26 mouse cellular contexts compared by ENCODE assay signal in the genomic region with DNA sequence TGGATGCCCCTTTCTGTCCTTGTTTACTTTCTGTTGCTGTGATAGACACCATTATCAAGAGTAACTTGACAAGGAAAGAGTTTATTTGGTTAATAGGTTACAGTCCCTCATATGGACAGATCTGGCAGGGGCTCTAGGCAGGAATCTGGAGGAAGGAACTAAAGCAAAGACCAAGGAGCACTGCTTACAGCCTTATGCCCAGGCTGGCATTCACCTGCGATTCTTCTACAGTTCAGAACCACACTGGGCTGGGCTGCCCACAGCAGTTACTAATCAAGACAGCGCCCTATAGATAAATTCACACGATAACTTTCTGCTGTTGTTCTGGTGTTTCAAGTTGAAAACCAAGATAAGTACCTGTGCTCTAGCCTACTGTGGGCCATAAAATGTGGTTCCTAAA.
A peak's percentile ranks its signal among the peaks of the same experiment; 100 is the strongest.
DNase-seq lines count a peak whose midpoint lies in the region; ATAC-seq and TF ChIP-seq lines count a peak whose summit lies in the region.
"Had no signal": no experiment of that assay in that cellular context is flagged by ENCODE, and none has a peak within 500 bp of the region (broad histone marks: within the 10 kb centered on the region; RNA-seq: fewer than 3 reads in every experiment).

No protein-coding gene starts in this region.

- no peak overlapping the region for H3K4me3 ChIP-seq in embryonic facial prominence, embryonic 12.5 days
- H3K4me3 ChIP-seq in embryonic facial prominence, embryonic 13.5 days, result no peak overlapping the region
- no peak overlapping the region for H3K4me3 ChIP-seq in limb, embryonic 13.5 days
- H3K4me3 ChIP-seq in liver, postnatal 0 days (ENCODE audit: low read depth, low read length), result no peak overlapping the region
- no peak overlapping the region for H3K4me3 ChIP-seq in cerebellum, adult 2 months (replicated peaks; ENCODE audit: insufficient read depth, low read depth, low read length)
- H3K4me3 ChIP-seq: erythroblast, embryonic 14.5 days; forebrain, embryonic 12.5 days; forebrain, embryonic 15.5 days; heart, embryonic 10.5 days; heart, embryonic 13.5 days; hindbrain, embryonic 10.5 days; hindbrain, embryonic 13.5 days; intestine, embryonic 15.5 days had no signal

- WGBS in embryonic facial prominence, embryonic 12.5 days, result 87% methylated on average over 3 of the region's 3 CpGs
- 78% methylated on average over 3 of the region's 3 CpGs for WGBS in embryonic facial prominence, embryonic 13.5 days
- WGBS in limb, embryonic 13.5 days, result 77% methylated on average over 3 of the region's 3 CpGs
- 71% methylated on average over 3 of the region's 3 CpGs for WGBS in liver, postnatal 0 days (ENCODE audit: insufficient replicate concordance)
- WGBS in cerebellum, adult 2 months, result 94% methylated on average over 3 of the region's 3 CpGs

- TF ChIP-seq POLR2A in cerebellum, adult 2 months (IDR thresholded peaks at IDR 0.05; ENCODE audit: borderline replicate concordance, insufficient read depth, low read length), result no peak

- H3K4me1 ChIP-seq in embryonic facial prominence, embryonic 12.5 days, result no peaks in the 10 kb centered on the region
- peaks cover 9% of the 10 kb centered on the region for H3K4me1 ChIP-seq in embryonic facial prominence, embryonic 13.5 days
- peaks cover 6% of the 10 kb centered on the region; the same call in 1 of the 2 replicates for H3K4me1 ChIP-seq in limb, embryonic 13.5 days
- H3K4me1 ChIP-seq in liver, postnatal 0 days (ENCODE audit: insufficient read depth), result no peaks in the 10 kb centered on the region
- H3K4me1 ChIP-seq in cerebellum, adult 2 months (ENCODE audit: control insufficient read depth, insufficient read depth, low read length), result no peaks in the 10 kb centered on the region
- H3K4me1 ChIP-seq: heart, embryonic 10.5 days; heart, embryonic 13.5 days; intestine, embryonic 15.5 days had no signal

- no peak for TF ChIP-seq CTCF in liver, postnatal 0 days (IDR thresholded peaks at IDR 0.05; ENCODE audit: low read depth)
- no peak for TF ChIP-seq CTCF in cerebellum, adult 2 months (IDR thresholded peaks at IDR 0.05; ENCODE audit: borderline replicate concordance, insufficient read depth, low read depth, low read length)

- H3K4me2 ChIP-seq in embryonic facial prominence, embryonic 12.5 days (replicated peaks), result no peak overlapping the region
- H3K4me2 ChIP-seq in embryonic facial prominence, embryonic 13.5 days, result no peak overlapping the region
- no peak overlapping the region for H3K4me2 ChIP-seq in limb, embryonic 13.5 days (replicated peaks)
- H3K4me2 ChIP-seq in liver, postnatal 0 days (ENCODE audit: low read depth, low read length), result no peak overlapping the region
- H3K4me2 ChIP-seq: forebrain, embryonic 12.5 days; forebrain, embryonic 15.5 days; heart, embryonic 13.5 days; hindbrain, embryonic 13.5 days; intestine, embryonic 15.5 days had no signal

- no peak for DNase-seq in liver, postnatal 0 days
- DNase-seq in cerebellum, adult 2 months, result no peak
- DNase-seq: adrenal gland, adult 2 months; adrenal gland, postnatal 14 days; cerebellum, adult 11 months; cerebellum, adult 8-10 months; cerebellum, postnatal 10 days; cerebellum, postnatal 36 days; embryo, embryonic 11 days; gastrocnemius, postnatal 25 days; heart, adult 18-20 months; heart, postnatal 36 days had no signal

- peak overlapping the region; percentile 63 for H3K27ac ChIP-seq in embryonic facial prominence, embryonic 12.5 days
- H3K27ac ChIP-seq in embryonic facial prominence, embryonic 13.5 days, result peak overlapping the region; percentile 86
- H3K27ac ChIP-seq in limb, embryonic 13.5 days, result peak overlapping the region; percentile 28; the same call in 1 of the 2 replicates
- H3K27ac ChIP-seq in liver, postnatal 0 days (ENCODE audit: low read depth), result no peak overlapping the region
- H3K27ac ChIP-seq in cerebellum, adult 2 months (ENCODE audit: insufficient read depth, low read length), result no peak overlapping the region
- H3K27ac ChIP-seq: forebrain, embryonic 12.5 days; forebrain, embryonic 15.5 days; heart, embryonic 10.5 days; heart, embryonic 13.5 days; hindbrain, embryonic 10.5 days; hindbrain, embryonic 13.5 days; intestine, embryonic 15.5 days had no signal

- no peak for TF ChIP-seq EP300 in liver, postnatal 0 days (IDR thresholded peaks at IDR 0.05; ENCODE audit: low read depth)

- no peak overlapping the region for H3K9ac ChIP-seq in embryonic facial prominence, embryonic 12.5 days
- no peak overlapping the region for H3K9ac ChIP-seq in embryonic facial prominence, embryonic 13.5 days
- no peak overlapping the region for H3K9ac ChIP-seq in limb, embryonic 13.5 days
- no peak overlapping the region for H3K9ac ChIP-seq in liver, postnatal 0 days (replicated peaks)
- H3K9ac ChIP-seq: forebrain, embryonic 12.5 days; forebrain, embryonic 15.5 days; heart, embryonic 13.5 days; hindbrain, embryonic 13.5 days; intestine, embryonic 15.5 days had no signal

- H3K9me3 ChIP-seq in embryonic facial prominence, embryonic 12.5 days, result no peaks in the 10 kb centered on the region
- no peaks in the 10 kb centered on the region for H3K9me3 ChIP-seq in embryonic facial prominence, embryonic 13.5 days
- H3K9me3 ChIP-seq in limb, embryonic 13.5 days, result no peaks in the 10 kb centered on the region
- no peaks in the 10 kb centered on the region for H3K9me3 ChIP-seq in liver, postnatal 0 days (ENCODE audit: low read length)
- H3K9me3 ChIP-seq: forebrain, embryonic 12.5 days; forebrain, embryonic 15.5 days; heart, embryonic 10.5 days; heart, embryonic 13.5 days; hindbrain, embryonic 10.5 days; hindbrain, embryonic 13.5 days; intestine, embryonic 15.5 days had no signal

- ATAC-seq in embryonic facial prominence, embryonic 12.5 days (ENCODE audit: insufficient number of reproducible peaks, insufficient read depth, low FRiP score, low TSS enrichment), result no peak
- ATAC-seq in embryonic facial prominence, embryonic 13.5 days (ENCODE audit: insufficient number of reproducible peaks, insufficient read depth, low FRiP score, low TSS enrichment, low read depth), result 0 out of 2 replicates have a peak, but pooled peaks have one; percentile 67
- peak; percentile 22; the same call in 1 of the 2 replicates for ATAC-seq in limb, embryonic 13.5 days (ENCODE audit: low FRiP score, low read depth)
- ATAC-seq in megakaryocyte-erythroid progenitor cell, adult 5-6 weeks (replicated peaks; ENCODE audit: low FRiP score, low TSS enrichment, poor library complexity, severe bottlenecking), result peak; percentile 74; the same call in 1 of the 2 replicates
- no peak for ATAC-seq in liver, postnatal 0 days
- ATAC-seq: CD4-positive, CD25-positive, alpha-beta regulatory T cell, adult 4 months; forebrain, embryonic 15.5 days; hindbrain, embryonic 16.5 days; intestine, embryonic 15.5 days had no signal

- no peaks in the 10 kb centered on the region for H3K27me3 ChIP-seq in embryonic facial prominence, embryonic 12.5 days
- no peaks in the 10 kb centered on the region for H3K27me3 ChIP-seq in embryonic facial prominence, embryonic 13.5 days
- H3K27me3 ChIP-seq in limb, embryonic 13.5 days, result no peaks in the 10 kb centered on the region
- no peaks in the 10 kb centered on the region for H3K27me3 ChIP-seq in liver, postnatal 0 days (ENCODE audit: insufficient read depth, low read length)
- H3K27me3 ChIP-seq in cerebellum, adult 2 months (ENCODE audit: control insufficient read depth, insufficient read depth, low read length), result no peaks in the 10 kb centered on the region
- H3K27me3 ChIP-seq: forebrain, embryonic 12.5 days; forebrain, embryonic 15.5 days; heart, embryonic 13.5 days; hindbrain, embryonic 13.5 days; intestine, embryonic 15.5 days had no signal

- no peaks in the 10 kb centered on the region for H3K36me3 ChIP-seq in embryonic facial prominence, embryonic 12.5 days
- no peaks in the 10 kb centered on the region for H3K36me3 ChIP-seq in embryonic facial prominence, embryonic 13.5 days
- H3K36me3 ChIP-seq in limb, embryonic 13.5 days, result no peaks in the 10 kb centered on the region
- H3K36me3 ChIP-seq in liver, postnatal 0 days (replicated peaks; ENCODE audit: insufficient read depth, low read length), result no peaks in the 10 kb centered on the region
- H3K36me3 ChIP-seq: forebrain, embryonic 12.5 days; forebrain, embryonic 15.5 days; heart, embryonic 10.5 days; heart, embryonic 13.5 days; hindbrain, embryonic 10.5 days; hindbrain, embryonic 13.5 days; intestine, embryonic 15.5 days had no signal

Comparison
In these comparisons a context has a peak if more than half of its experiments do, and no peak if none do; other contexts are left out.
1. ATAC-seq: peak in embryonic facial prominence, embryonic 13.5 days (single experiment), limb, embryonic 13.5 days (single experiment) and megakaryocyte-erythroid progenitor cell, adult 5-6 weeks (single experiment); none in embryonic facial prominence, embryonic 12.5 days (single experiment) and liver, postnatal 0 days (single experiment).
2. H3K27ac ChIP-seq: peak in embryonic facial prominence, embryonic 12.5 days (single experiment), embryonic facial prominence, embryonic 13.5 days (single experiment) and limb, embryonic 13.5 days (single experiment); none in liver, postnatal 0 days (single experiment) and cerebellum, adult 2 months (single experiment).